Mouse (Mus musculus) retina, adult 2 months (tissue): ENCODE measurements around the gene Chil1.

ENCODE experiments used
- DNase-seq: peaks from one replicate; pipeline ENCODE4 v3.0.0-alpha.2; 2012; ENCODE audit warnings: low read depth, low spot score

Chil1 gene

DNA sequence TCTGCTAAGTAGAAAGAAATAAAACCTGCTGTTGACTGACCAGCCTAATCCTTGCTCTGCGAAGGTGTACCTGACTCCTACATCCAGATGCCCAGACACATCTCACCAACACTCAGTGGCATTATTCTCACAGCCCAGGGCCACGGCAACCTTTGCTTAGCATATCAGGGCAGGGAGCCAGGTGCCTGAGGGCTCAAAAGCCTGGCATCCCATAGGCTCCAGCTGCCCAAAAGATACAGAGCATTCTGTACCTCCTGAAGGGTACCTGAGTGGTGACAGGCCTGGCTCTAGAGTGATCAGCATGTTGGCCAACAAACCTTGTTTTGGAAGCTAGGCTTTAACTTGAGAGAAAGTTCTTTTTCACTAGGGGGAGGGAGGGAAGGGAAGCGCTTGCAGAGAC lies 49.3 kb downstream of the Chil1 start:
- DNase-seq: no peak

- DNase-seq: no peak
Observed at GRCm38 (mm10) chr1:134231681-134232080, 49.7 kb downstream of the Chil1 start.

GRCm38 (mm10) chr1:134232326-134232725 lies 50.4 kb downstream of the Chil1 start:
- DNase-seq: no peak

DNA sequence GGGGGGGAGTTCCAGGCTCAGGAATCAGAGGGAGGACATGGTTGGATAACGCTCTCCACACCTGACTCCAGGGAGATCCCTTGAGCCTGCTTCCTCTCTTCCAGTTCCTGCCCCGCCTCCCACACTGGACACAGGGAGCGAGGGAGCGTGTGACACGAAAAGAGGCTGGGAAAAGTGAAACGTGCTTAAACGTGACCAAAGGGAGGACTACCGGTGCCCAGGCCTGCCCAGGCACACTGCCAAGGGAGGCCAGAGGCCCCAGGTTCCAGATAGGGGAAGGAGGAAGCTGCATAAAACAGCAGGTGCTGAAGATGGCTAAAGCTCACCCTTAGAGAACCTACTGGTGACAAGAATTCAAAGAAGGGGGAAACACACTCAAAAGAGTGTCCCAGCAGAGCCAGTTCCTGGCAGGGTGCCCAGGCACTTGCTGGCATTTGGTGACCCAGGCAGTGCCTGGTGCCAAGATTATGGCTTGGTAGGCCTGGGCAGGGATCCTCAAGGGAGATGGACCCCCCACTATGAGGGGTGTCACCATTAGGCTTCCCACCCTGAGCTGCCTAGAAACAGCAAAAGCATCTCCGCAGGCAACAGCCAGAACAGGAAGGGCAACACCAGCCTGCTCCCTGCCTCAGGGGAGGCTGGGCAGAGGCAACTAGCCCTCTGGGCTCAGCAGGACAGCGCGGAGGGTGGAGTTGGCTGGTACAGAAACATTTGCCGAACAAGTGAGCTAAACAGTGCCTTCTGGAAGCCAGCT lies 51.0 kb downstream of the Chil1 start:
- no peak for DNase-seq

GRCm38 (mm10) chr1:134233681-134234454 lies 51.9 kb downstream of the Chil1 start:
- DNase-seq: no peak

DNA sequence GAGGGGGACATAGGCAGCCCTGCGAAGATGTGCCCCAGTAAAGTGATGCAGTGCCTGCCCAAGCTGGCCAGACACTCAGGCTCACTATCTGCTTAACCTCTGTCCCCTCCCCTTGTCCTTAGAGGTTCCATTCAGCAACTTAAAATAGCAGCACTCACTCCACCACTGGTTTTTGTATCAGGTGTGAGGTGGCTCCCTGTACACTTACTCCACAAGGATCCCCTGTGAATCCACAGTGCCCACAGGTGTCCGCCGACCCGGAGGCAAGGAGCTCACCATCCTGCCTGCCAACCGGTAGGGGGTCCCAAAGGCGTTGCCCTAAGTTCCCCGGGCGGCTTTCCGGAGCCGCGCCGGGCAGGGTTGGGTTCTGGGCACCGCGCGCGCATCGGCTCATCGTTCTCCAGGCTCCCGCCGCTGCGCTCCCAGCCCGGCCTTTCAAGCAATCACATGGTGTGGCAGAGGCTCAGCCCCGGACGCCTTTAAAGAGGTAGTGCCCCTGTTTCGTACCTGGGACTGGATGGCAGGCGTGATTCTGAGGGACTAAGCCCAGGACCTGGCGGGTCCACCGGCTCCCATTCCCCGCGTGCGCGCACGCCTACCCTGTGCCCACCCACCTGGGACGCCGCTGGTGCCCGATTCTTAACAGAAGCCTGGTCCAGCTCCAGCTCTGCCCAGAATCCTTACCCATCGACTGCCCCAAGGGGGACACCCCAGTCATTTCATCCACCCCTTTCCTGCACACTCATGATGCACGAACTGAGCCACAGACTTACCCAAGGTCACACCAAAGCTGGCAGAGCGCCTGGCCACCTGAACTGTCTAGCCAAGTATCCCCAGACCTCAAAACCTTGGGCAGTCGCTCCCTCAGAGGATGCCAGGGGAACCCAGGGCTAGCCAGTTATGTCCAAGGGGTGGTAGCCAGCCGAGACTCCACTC lies 52.7 kb downstream of the Chil1 start:
- DNase-seq: no peak

DNA sequence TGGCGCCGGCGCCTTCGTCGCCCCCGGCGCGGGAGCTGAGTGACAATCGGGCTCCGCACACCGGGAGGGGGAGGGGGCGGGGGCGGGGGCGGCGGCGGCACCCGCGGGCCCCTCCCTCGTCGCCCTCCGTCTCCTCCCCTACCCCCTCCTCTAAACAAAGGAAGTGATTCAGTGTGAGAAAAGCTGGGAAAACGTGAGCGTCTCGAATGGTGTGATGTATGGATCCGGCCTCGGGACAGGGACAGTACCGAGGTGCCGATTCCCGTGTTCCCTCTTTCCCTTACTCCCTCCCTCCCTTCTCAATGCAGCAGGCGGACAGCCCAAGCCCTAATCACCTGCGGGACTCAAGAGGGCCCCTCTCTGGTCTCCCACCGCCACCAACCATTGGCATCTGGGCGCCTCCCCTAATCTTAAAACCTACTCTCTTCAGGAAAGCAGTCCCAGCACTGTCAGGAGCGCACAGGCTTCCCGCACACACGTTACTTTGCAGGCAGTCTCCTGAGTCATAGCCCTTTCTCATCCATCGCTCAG lies 53.5 kb downstream of the Chil1 start, which contains the start of gene Adora1:
Adora1 (minus strand) TSS at position 41 of the 531 bp plus-strand sequence.
- no peak for DNase-seq

GRCm38 (mm10) chr1:134236142-134236541 lies 54.2 kb downstream of the Chil1 start:
- no peak for DNase-seq

GRCm38 (mm10) chr1:134237438-134237837 lies 55.5 kb downstream of the Chil1 start:
- DNase-seq: no peak
